Mouse (Mus musculus): ENCODE measurements around the gene Nrk.

Gene Nrk

GRCm38 (mm10) chrX:138914041-138914776 lies at the start of gene Nrk:
Nrk (plus strand) TSS chrX:138914430.
- TF ChIP-seq GATA4 (IDR thresholded peaks at IDR 0.05; ENCODE audit: insufficient replicate concordance, low read length): no peak

- no peak for TF ChIP-seq GATA4 (IDR thresholded peaks at IDR 0.05; ENCODE audit: insufficient replicate concordance, low read length)
Observed at GRCm38 (mm10) chrX:138913366-138913765, 864 bp upstream of the Nrk start.

DNA sequence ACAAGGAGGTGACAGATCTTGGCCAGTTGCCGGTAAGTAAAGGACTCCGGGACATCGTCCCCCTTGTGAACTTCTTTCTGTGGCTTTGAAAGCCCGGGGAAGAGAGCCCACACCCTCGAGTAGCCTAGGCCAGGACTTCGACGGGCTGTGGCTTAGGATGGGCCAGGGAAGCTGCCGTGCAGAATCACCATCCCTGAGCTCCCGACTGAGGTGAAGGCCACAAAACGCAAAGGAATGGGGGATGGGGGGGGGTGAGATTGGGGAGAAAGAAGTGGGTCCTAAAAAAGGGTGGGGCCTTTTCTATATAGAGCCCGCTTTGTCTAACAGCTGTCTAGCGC lies 516 bp downstream of the Nrk start:
- no peak for TF ChIP-seq GATA4 (IDR thresholded peaks at IDR 0.05; ENCODE audit: insufficient replicate concordance, low read length)

GRCm38 (mm10) chrX:138919030-138919429 lies 4.8 kb downstream of the Nrk start:
- no peak for TF ChIP-seq GATA4 (IDR thresholded peaks at IDR 0.05; ENCODE audit: insufficient replicate concordance, low read length)

DNA sequence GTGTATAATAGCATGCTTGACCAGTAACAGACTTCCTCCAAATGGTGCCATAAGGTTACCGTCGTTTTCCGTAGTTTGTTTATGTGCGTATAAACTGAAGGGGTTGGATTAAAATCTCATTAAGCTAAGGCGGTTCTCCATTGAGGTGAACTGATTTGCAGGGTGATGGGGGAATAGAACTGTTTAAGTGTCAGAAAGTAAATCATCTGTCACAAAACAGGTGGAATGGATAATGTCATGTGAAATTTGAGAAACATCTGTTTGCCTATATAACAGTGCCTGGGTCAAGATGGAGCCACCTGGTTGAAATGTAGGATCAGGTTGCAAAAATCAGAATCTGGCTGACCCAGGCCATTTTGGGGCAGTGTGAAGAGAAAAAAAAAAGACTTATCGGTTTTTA lies 29.7 kb downstream of the Nrk start:
- TF ChIP-seq GATA4 (IDR thresholded peaks at IDR 0.05; ENCODE audit: insufficient replicate concordance, low read length): no peak

GRCm38 (mm10) chrX:138960713-138961112 lies 46.5 kb downstream of the Nrk start:
- TF ChIP-seq GATA4 (IDR thresholded peaks at IDR 0.05; ENCODE audit: insufficient replicate concordance, low read length): no peak

DNA sequence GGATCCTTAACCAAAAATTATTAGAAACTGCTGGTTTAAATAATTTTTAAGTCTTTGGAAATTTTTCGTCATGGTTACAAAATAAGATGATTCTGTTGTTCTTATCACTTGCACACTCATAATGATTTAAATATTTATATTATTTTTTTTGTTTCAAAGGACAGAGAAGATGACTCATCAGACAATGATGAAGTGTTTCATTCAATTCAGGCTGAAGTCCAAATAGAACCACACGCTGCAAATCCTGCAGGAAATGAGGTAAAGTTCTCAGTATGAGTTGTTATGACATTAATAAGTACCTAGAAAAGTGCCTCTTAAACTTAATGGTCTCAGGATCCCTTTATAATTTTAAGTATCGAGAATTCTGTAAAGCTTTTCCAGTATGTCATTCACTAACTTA lies 64.3 kb downstream of the Nrk start:
- no peak for TF ChIP-seq GATA4 (IDR thresholded peaks at IDR 0.05; ENCODE audit: insufficient replicate concordance, low read length)

- TF ChIP-seq GATA4 (IDR thresholded peaks at IDR 0.05; ENCODE audit: insufficient replicate concordance, low read length): no peak
Observed at GRCm38 (mm10) chrX:138979249-138979648, 65.0 kb downstream of the Nrk start.

DNA sequence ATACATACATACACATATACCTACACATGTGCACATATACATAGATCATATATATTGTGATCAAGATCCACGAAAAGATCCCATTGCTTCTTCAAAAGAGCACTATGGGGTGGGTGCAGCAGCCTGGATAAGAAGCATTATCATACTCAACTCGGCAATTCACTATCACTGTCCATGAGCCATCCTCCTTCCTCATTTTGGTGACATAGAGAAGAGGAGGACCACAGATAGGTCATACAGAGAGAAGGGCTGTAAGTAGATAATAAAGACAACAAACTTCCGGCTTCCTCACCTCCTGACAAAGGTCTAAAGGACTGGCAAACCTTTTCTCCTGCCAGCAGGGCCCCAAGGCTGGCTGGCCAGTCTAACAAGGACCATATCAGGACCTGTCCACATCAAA lies 100.3 kb downstream of the Nrk start:
- TF ChIP-seq GATA4 (IDR thresholded peaks at IDR 0.05; ENCODE audit: insufficient replicate concordance, low read length): no peak

GRCm38 (mm10) chrX:139016540-139016939 lies 102.3 kb downstream of the Nrk start:
- no peak for TF ChIP-seq GATA4 (IDR thresholded peaks at IDR 0.05; ENCODE audit: insufficient replicate concordance, low read length)

DNA sequence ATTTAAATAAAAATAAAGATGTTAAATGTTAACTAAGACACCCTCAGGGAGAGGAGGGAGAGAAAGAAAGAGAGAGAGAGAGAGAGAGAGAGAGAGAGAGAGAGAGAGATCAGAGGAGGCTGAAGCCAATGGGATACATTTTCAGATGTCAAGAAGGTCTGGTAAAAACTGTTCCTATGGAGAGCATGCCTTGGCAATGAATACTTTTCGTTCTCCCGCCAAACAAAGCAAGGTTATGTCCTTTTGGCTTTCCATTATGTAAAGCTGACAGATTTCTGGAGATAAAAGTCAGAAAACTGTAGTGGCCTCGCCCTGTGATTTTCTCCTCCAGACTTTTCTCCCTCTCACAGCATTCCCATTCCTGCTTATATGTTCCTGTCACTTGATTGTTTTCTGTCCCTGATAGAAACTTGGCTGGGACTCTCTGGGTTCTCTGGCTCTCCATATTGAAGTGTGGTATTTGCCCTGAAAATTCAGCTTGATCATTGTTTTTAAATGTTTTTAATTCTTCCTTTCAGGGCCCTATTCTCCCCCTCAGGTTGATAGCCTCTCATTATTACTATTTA lies 112.4 kb downstream of the Nrk start:
- TF ChIP-seq GATA4 (IDR thresholded peaks at IDR 0.05; ENCODE audit: insufficient replicate concordance, low read length): no peak

GRCm38 (mm10) chrX:139027296-139027695 lies 113.1 kb downstream of the Nrk start:
- no peak for TF ChIP-seq GATA4 (IDR thresholded peaks at IDR 0.05; ENCODE audit: insufficient replicate concordance, low read length)

GRCm38 (mm10) chrX:139027909-139028308 lies 113.7 kb downstream of the Nrk start:
- TF ChIP-seq GATA4 (IDR thresholded peaks at IDR 0.05; ENCODE audit: insufficient replicate concordance, low read length): no peak

- TF ChIP-seq GATA4 (IDR thresholded peaks at IDR 0.05; ENCODE audit: insufficient replicate concordance, low read length): no peak
Observed at GRCm38 (mm10) chrX:139037666-139038065, 123.4 kb downstream of the Nrk start.

DNA sequence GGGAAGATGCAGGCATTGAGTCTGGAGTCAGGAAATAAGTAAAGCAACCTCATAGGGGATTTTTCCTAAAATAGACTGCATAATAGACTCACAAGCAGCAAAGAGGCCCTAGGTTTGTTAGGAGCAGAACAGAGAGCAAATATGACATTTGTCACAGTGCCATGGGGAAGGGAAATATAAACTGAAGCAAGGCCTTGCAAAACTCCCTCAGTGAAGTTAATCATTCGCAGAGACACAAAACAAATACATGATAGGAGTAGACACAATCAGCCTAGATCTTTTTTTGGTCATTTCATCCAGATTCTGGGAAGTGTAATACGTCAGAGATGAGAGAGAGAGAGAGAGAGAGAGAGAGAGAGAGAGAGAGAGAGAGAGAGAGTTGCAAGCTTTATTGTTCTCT lies 125.1 kb downstream of the Nrk start:
- TF ChIP-seq GATA4 (IDR thresholded peaks at IDR 0.05; ENCODE audit: insufficient replicate concordance, low read length): no peak

DNA sequence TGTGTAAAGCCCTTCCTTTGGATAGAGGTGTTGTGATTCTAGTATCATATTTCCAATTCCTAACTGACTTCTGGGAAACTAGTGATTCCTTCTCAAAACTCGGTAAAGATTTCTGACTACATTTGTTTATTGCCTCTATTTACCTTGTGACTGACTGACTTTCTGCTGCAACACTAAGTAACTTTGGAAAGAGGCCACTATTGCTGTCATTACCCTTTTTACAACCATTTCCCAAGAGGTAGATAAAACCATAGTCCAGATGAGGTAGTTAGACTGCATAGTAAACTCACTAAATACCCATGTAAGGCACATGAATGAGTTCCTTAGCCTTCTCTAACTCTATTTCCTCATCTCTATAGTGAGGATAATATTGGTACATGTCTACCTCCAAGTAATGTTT lies 126.9 kb downstream of the Nrk start:
- TF ChIP-seq GATA4 (IDR thresholded peaks at IDR 0.05; ENCODE audit: insufficient replicate concordance, low read length): no peak

GRCm38 (mm10) chrX:139051976-139052375 lies 137.7 kb downstream of the Nrk start:
- TF ChIP-seq GATA4 (IDR thresholded peaks at IDR 0.05; ENCODE audit: insufficient replicate concordance, low read length): no peak

Data from liver, adult (tissue).